Mouse (Mus musculus): ENCODE measurements around the gene Rassf1. TPM values are rescaled to one million over a fixed set of nuclear protein-coding genes. Genes with fewer than 3 reads are reported as not detected.

The Rassf1 gene
- polyA plus RNA-seq, 1 experiment from 2014 or later, result 53.2 TPM

DNA sequence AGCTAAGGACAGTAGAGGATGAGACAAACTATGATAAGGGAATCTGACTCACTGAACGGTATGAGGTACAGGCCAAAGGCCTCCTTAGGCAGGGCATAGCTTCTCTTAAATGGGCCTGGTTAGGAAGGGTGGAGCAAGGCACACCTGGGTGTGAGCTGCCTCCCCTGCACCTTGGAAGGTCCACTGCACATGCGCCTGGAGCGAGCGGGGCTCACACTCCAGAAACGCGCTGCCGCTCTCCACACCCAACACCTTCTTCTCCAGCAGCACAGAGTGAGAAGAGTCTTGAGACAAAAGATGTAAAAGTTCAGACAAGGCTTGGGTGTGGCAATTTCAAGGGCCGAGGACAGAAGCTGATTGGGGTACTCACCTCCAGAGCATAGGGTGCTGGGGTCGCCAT lies 48.1 kb downstream of the Rassf1 start:
- H3K4me3 ChIP-seq (ENCODE audit: low read length), result no peak overlapping the region
- H3K36me3 ChIP-seq (ENCODE audit: control insufficient read depth, insufficient read depth, low read length), result peaks cover 4% of the 10 kb centered on the region; the same call in 1 of the 2 replicates
- no peaks in the 10 kb centered on the region for H3K27me3 ChIP-seq (ENCODE audit: control insufficient read depth, insufficient read depth, low read length)
- WGBS, result 84% methylated on average over 9 of the region's 9 CpGs
- H3K4me2 ChIP-seq (replicated peaks; ENCODE audit: low read depth, low read length), result no peak overlapping the region
- peaks cover 10% of the 10 kb centered on the region for H3K4me1 ChIP-seq (ENCODE audit: control insufficient read depth, insufficient read depth, low read length)
- no peak overlapping the region for H3K9ac ChIP-seq (ENCODE audit: low read depth, low read length)
- no peak overlapping the region for H3K27ac ChIP-seq (ENCODE audit: low read depth, low read length)
- no peaks in the 10 kb centered on the region for H3K9me3 ChIP-seq (ENCODE audit: control insufficient read depth, low read length)
- ATAC-seq (ENCODE audit: low FRiP score, low TSS enrichment), result no peak

GRCm38 (mm10) chr9:107599842-107600241 lies 48.5 kb downstream of the Rassf1 start:
- Histone ChIP-seq H3K9me3 (ENCODE audit: control insufficient read depth, low read length) (no peaks in the 10 kb centered on the region), H3K27ac (ENCODE audit: low read depth, low read length) (no peak overlapping the region), H3K9ac (ENCODE audit: low read depth, low read length) (no peak overlapping the region), H3K4me3 (ENCODE audit: low read length) (no peak overlapping the region), H3K36me3 (ENCODE audit: control insufficient read depth, insufficient read depth, low read length) (peaks cover 1% of the 10 kb centered on the region; the same call in 1 of the 2 replicates), H3K27me3 (ENCODE audit: control insufficient read depth, insufficient read depth, low read length) (no peaks in the 10 kb centered on the region), H3K4me1 (ENCODE audit: control insufficient read depth, insufficient read depth, low read length) (peaks cover 13% of the 10 kb centered on the region), H3K4me2 (replicated peaks; ENCODE audit: low read depth, low read length) (no peak overlapping the region)
- 73% methylated on average over 14 of the region's 14 CpGs for WGBS
- no peak for ATAC-seq (ENCODE audit: low FRiP score, low TSS enrichment)

DNA sequence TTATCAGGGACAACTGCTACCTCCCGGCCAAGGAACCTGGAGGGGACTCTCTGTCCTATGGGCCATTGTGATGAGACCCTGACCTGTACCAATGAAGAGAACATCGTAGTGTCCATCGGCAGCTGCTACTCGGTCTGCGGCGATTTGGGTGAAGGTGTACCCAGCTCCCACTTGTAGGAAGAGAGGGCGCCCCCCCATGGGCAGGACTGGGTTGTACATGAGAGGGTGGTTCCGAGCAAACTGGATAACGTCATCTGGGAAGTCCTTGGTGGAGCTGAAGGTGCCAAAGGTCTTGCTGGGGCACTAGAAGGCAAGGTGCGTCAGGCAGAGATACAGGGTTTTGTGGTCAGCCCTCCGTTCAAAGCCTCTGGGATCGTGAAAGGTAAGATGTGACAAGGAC lies 49.4 kb downstream of the Rassf1 start:
- H3K36me3 ChIP-seq (ENCODE audit: control insufficient read depth, insufficient read depth, low read length), result no peaks in the 10 kb centered on the region
- no peak overlapping the region for H3K27ac ChIP-seq (ENCODE audit: low read depth, low read length)
- H3K4me3 ChIP-seq (ENCODE audit: low read length), result no peak overlapping the region
- no peaks in the 10 kb centered on the region for H3K27me3 ChIP-seq (ENCODE audit: control insufficient read depth, insufficient read depth, low read length)
- H3K9me3 ChIP-seq (ENCODE audit: control insufficient read depth, low read length), result no peaks in the 10 kb centered on the region
- no peak overlapping the region for H3K4me2 ChIP-seq (replicated peaks; ENCODE audit: low read depth, low read length)
- ATAC-seq (ENCODE audit: low FRiP score, low TSS enrichment), result no peak
- H3K9ac ChIP-seq (ENCODE audit: low read depth, low read length), result no peak overlapping the region
- H3K4me1 ChIP-seq (ENCODE audit: control insufficient read depth, insufficient read depth, low read length), result peaks cover 22% of the 10 kb centered on the region
- WGBS, result 81% methylated on average over 12 of the region's 12 CpGs

DNA sequence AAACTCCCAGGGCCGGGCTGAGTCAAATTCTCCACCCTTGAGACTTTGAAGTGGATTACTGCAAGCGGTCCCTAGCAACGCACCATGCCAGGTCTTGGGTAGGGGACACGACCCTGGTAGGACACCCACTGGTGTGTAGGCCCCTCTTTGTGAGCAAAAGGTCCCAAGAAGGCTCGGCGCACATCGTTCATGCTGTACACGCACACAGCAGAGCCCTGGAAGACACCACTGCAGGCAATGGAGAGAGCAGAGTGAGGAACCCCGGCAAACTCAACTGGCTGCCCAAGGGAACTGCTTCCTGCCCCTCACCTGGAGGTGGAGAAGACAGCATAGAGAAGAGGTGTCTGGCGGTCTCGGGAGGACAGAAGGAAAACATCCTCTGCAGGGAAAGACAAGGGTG lies 49.9 kb downstream of the Rassf1 start:
- H3K27ac ChIP-seq (ENCODE audit: low read depth, low read length), result no peak overlapping the region
- H3K4me1 ChIP-seq (ENCODE audit: control insufficient read depth, insufficient read depth, low read length), result peaks cover 27% of the 10 kb centered on the region
- no peaks in the 10 kb centered on the region for H3K27me3 ChIP-seq (ENCODE audit: control insufficient read depth, insufficient read depth, low read length)
- H3K4me3 ChIP-seq (ENCODE audit: low read length), result no peak overlapping the region
- no peaks in the 10 kb centered on the region for H3K36me3 ChIP-seq (ENCODE audit: control insufficient read depth, insufficient read depth, low read length)
- no peak overlapping the region for H3K4me2 ChIP-seq (replicated peaks; ENCODE audit: low read depth, low read length)
- H3K9ac ChIP-seq (ENCODE audit: low read depth, low read length), result no peak overlapping the region
- no peaks in the 10 kb centered on the region for H3K9me3 ChIP-seq (ENCODE audit: control insufficient read depth, low read length)
- 87% methylated on average over 11 of the region's 11 CpGs for WGBS
- ATAC-seq (ENCODE audit: low FRiP score, low TSS enrichment), result no peak

- Histone ChIP-seq H3K4me3 (ENCODE audit: low read length) (no peak overlapping the region), H3K27ac (ENCODE audit: low read depth, low read length) (no peak overlapping the region), H3K27me3 (ENCODE audit: control insufficient read depth, insufficient read depth, low read length) (no peaks in the 10 kb centered on the region), H3K9me3 (ENCODE audit: control insufficient read depth, low read length) (no peaks in the 10 kb centered on the region), H3K9ac (ENCODE audit: low read depth, low read length) (no peak overlapping the region), H3K4me2 (replicated peaks; ENCODE audit: low read depth, low read length) (no peak overlapping the region), H3K4me1 (ENCODE audit: control insufficient read depth, insufficient read depth, low read length) (peaks cover 36% of the 10 kb centered on the region), H3K36me3 (ENCODE audit: control insufficient read depth, insufficient read depth, low read length) (no peaks in the 10 kb centered on the region)
- 11% methylated on average over 10 of the region's 10 CpGs for WGBS
- ATAC-seq (ENCODE audit: low FRiP score, low TSS enrichment), result peak; percentile 32; the same call in 1 of the 2 replicates
Observed at GRCm38 (mm10) chr9:107602068-107602648, 50.8 kb downstream of the Rassf1 start.

GRCm38 (mm10) chr9:107603251-107603650 lies 51.9 kb downstream of the Rassf1 start:
- Histone ChIP-seq H3K9me3 (ENCODE audit: control insufficient read depth, low read length) (no peaks in the 10 kb centered on the region), H3K36me3 (ENCODE audit: control insufficient read depth, insufficient read depth, low read length) (no peaks in the 10 kb centered on the region), H3K4me2 (replicated peaks; ENCODE audit: low read depth, low read length) (no peak overlapping the region), H3K27ac (ENCODE audit: low read depth, low read length) (no peak overlapping the region), H3K27me3 (ENCODE audit: control insufficient read depth, insufficient read depth, low read length) (no peaks in the 10 kb centered on the region), H3K4me3 (ENCODE audit: low read length) (no peak overlapping the region), H3K4me1 (ENCODE audit: control insufficient read depth, insufficient read depth, low read length) (peaks cover 46% of the 10 kb centered on the region), H3K9ac (ENCODE audit: low read depth, low read length) (no peak overlapping the region)
- 61% methylated on average over 6 of the region's 6 CpGs for WGBS
- no peak for ATAC-seq (ENCODE audit: low FRiP score, low TSS enrichment)

- no peaks in the 10 kb centered on the region for H3K27me3 ChIP-seq (ENCODE audit: control insufficient read depth, insufficient read depth, low read length)
- no peaks in the 10 kb centered on the region for H3K9me3 ChIP-seq (ENCODE audit: control insufficient read depth, low read length)
- peak overlapping the region; percentile 51; the same call in 1 of the 2 replicates for H3K9ac ChIP-seq (ENCODE audit: low read depth, low read length)
- 22% methylated on average over 23 of the region's 23 CpGs for WGBS
- peak overlapping the region; percentile 37 for H3K4me2 ChIP-seq (replicated peaks; ENCODE audit: low read depth, low read length)
- no peaks in the 10 kb centered on the region for H3K36me3 ChIP-seq (ENCODE audit: control insufficient read depth, insufficient read depth, low read length)
- peak overlapping the region; percentile 80 for H3K27ac ChIP-seq (ENCODE audit: low read depth, low read length)
- H3K4me1 ChIP-seq (ENCODE audit: control insufficient read depth, insufficient read depth, low read length), result peaks cover 59% of the 10 kb centered on the region
- H3K4me3 ChIP-seq (ENCODE audit: low read length), result peak overlapping the region; percentile 24
- ATAC-seq (ENCODE audit: low FRiP score, low TSS enrichment), result peak; percentile 51
Observed at GRCm38 (mm10) chr9:107605041-107605661, 53.8 kb downstream of the Rassf1 start.

DNA sequence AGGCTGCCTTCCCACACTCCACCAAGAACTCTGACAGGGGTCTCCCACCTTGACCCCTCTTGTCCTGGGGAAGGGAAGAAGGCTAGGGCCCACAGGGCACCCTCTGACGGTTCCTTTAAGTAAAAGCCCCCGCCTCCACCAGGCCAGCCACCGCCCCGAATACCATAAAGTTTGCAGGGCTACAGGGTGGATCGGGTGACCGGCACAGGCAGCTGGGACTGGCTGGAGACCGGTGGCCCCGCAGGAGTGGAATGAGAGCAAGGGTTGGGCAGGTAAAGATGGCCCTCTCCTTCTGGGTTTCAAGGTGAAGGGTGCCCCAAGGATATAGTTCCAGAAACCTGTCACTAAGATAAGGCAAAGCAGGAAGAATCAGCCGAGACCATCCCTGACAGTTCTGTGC lies 55.2 kb downstream of the Rassf1 start:
- Histone ChIP-seq H3K36me3 (ENCODE audit: control insufficient read depth, insufficient read depth, low read length) (no peaks in the 10 kb centered on the region), H3K9ac (ENCODE audit: low read depth, low read length) (peak overlapping the region; percentile 37; the same call in 1 of the 2 replicates), H3K4me1 (ENCODE audit: control insufficient read depth, insufficient read depth, low read length) (peaks cover 59% of the 10 kb centered on the region), H3K9me3 (ENCODE audit: control insufficient read depth, low read length) (no peaks in the 10 kb centered on the region), H3K4me2 (replicated peaks; ENCODE audit: low read depth, low read length) (peak overlapping the region; percentile 26; the same call in 1 of the 2 replicates), H3K27ac (ENCODE audit: low read depth, low read length) (peak overlapping the region; percentile 80), H3K4me3 (ENCODE audit: low read length) (peak overlapping the region; percentile 9; the same call in 1 of the 2 replicates), H3K27me3 (ENCODE audit: control insufficient read depth, insufficient read depth, low read length) (no peaks in the 10 kb centered on the region)
- WGBS, result 2% methylated on average over 9 of the region's 9 CpGs
- 0 out of 2 replicates have a peak, but pooled peaks have one; percentile 19 for ATAC-seq (ENCODE audit: low FRiP score, low TSS enrichment)

DNA sequence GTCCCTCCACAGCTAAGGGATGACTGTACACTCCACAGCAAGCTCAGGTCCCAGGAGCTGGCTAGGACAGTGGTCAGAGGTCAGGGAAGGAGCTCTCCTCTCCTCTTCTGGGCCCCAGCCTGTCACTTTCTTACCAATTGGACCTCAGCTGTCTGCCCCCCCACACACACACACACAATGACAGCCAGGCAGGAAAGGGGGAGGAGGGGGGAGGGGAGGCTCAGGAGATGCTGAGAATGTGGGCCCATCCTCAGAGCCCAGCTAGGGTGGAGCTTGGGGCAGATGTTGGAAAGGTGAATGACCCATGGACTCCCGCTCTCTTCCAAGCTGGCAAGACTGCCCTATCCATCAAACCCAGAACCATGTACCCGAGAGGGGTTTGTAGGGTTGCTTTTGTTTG lies 55.7 kb downstream of the Rassf1 start:
- WGBS, result 54% methylated on average over 2 of the region's 2 CpGs
- Histone ChIP-seq H3K4me2 (replicated peaks; ENCODE audit: low read depth, low read length) (peak overlapping the region; percentile 26; the same call in 1 of the 2 replicates), H3K27me3 (ENCODE audit: control insufficient read depth, insufficient read depth, low read length) (no peaks in the 10 kb centered on the region), H3K4me3 (ENCODE audit: low read length) (peak overlapping the region; percentile 9; the same call in 1 of the 2 replicates), H3K27ac (ENCODE audit: low read depth, low read length) (peak overlapping the region; percentile 80), H3K4me1 (ENCODE audit: control insufficient read depth, insufficient read depth, low read length) (peaks cover 61% of the 10 kb centered on the region), H3K9ac (ENCODE audit: low read depth, low read length) (peak overlapping the region; percentile 37; the same call in 1 of the 2 replicates), H3K36me3 (ENCODE audit: control insufficient read depth, insufficient read depth, low read length) (no peaks in the 10 kb centered on the region), H3K9me3 (ENCODE audit: control insufficient read depth, low read length) (no peaks in the 10 kb centered on the region)
- no peak for ATAC-seq (ENCODE audit: low FRiP score, low TSS enrichment)

Measured in kidney, embryonic 14.5 days (tissue).